Mouse (Mus musculus) liver, embryonic 11.5 days (tissue): ENCODE data around the gene 9130230L23Rik. TPM values are rescaled to one million over a fixed set of nuclear protein-coding genes. Genes with fewer than 3 reads are reported as not detected.

Experiments
- ATAC-seq: fragments of 200-750 bp; cut with Nextera tagmentation; replicated peaks from 2 replicates; pipeline ENCODE4 v1.8.0; 2017; ENCODE audit warnings: moderate number of reproducible peaks, mild to moderate bottlenecking, moderate TSS enrichment, moderate library complexity; ENCODE audit not compliant: low FRiP score
- DNase-seq: peaks from one replicate; pipeline ENCODE4 v3.0.0-alpha.2; 2017; ENCODE audit warnings: low spot score
- H3K27ac ChIP-seq: fragments of 300-500 bp; sonication (generic); 2 replicates; pipeline ENCODE4 v1.5.1; 2014; ENCODE audit warnings: mild to moderate bottlenecking, low read depth, low read length, control low read depth
- H3K27me3 ChIP-seq: fragments of 300-500 bp; sonication (generic); replicated peaks from 2 replicates; pipeline ENCODE4 v1.6.1; 2014; ENCODE audit warnings: low read length, mixed read lengths; ENCODE audit not compliant: control insufficient read depth, insufficient read depth
- H3K36me3 ChIP-seq: fragments of 300-500 bp; sonication (generic); 2 replicates; pipeline ENCODE4 v1.6.1; 2014; ENCODE audit warnings: mild to moderate bottlenecking, low read length, moderate library complexity, mixed read lengths; ENCODE audit not compliant: control insufficient read depth, insufficient read depth
- H3K4me1 ChIP-seq: fragments of 300-500 bp; sonication (generic); replicated peaks from 2 replicates; pipeline ENCODE4 v1.6.1; 2014; ENCODE audit warnings: low read length, mixed read lengths; ENCODE audit not compliant: control insufficient read depth, insufficient read depth
- H3K4me2 ChIP-seq: fragments of 300-500 bp; sonication (generic); 2 replicates; pipeline ENCODE4 v1.6.1; 2014; ENCODE audit warnings: mild to moderate bottlenecking, control low read depth, moderate library complexity
- H3K4me3 ChIP-seq: fragments of 300-500 bp; sonication (generic); 2 replicates; pipeline ENCODE4 v1.5.1; 2014; ENCODE audit warnings: low read depth, low read length, control low read depth
- H3K9ac ChIP-seq: fragments of 300-500 bp; sonication (generic); 2 replicates; pipeline ENCODE4 v1.6.1; 2014; ENCODE audit warnings: low read depth, low read length, control low read depth
- H3K9me3 ChIP-seq: fragments of 300-500 bp; sonication (generic); 2 replicates; pipeline ENCODE4 v1.6.1; 2016; ENCODE audit warnings: low read length, inconsistent platforms, mixed read lengths; ENCODE audit not compliant: control insufficient read depth
- WGBS: fragments of 180-500 bp; shearing (Covaris S2); extraction: QIAGEN DNeasy Blood & Tissue Kit; methylation state at CpG from one replicate; pipeline ENCODE4 v1.1.7; 2014; 5-methylcytosine and 5-hydroxymethylcytosine counted together
- polyA plus RNA-seq: library from polyadenylated mRNA; unstranded; fragments of >200 nt; fragmentation: Nextera tagmentation; extraction: Ambion mirVana; gene quantifications from 2 replicates; pipeline ENCODE4 v1.2.1, GENCODE M21; 2014

9130230L23Rik gene
- polyA plus RNA-seq, 1 experiment from 2014 or later, result not detected

DNA sequence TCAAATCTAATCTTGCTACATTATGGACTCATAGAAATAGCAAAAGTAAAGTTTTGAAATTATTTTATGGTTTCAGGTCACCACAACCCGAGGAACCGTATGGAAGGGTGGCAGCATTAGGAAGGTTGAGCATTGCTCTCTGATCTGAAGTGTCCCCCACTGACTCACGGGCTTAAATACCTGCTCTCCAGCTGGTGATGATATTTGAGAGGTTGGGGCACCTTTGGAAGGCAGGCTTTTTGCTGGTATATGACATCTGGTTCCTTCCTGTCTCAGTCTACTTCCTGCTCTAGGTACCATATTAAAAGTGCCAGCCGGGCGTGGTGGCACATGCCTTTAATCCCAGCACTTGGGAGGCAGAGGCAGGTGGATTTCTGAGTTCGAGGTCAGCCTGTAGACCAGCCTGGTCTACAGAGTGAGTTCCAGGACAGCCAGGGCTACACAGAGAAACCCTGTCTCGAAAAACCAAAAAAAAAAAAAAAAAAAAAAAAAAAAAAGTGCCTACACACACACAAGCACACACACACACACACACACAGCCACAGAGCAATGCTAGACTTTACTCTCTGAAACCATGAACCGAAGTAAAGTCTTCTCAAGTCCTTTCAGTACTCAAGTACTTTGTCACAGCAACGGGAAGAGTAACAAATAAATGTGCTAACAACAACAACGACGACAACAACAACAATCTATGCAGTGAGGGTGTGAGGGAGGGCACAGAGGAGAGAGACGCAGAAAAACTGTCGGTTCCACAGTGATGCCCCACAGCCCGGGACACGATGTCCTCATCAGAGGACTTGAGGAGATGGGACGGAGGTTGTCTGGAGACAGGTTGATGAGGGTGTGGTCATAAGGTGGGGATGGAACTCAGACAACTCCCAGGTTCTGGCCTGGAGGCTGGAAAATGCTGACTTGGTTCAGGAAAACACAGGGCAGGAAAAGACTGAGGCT, 49.7 kb downstream of the 9130230L23Rik start:
- H3K36me3 ChIP-seq, result no peaks in the 10 kb centered on the region
- DNase-seq (no peak), ATAC-seq (no peak)
- H3K4me1 ChIP-seq, result no peaks in the 10 kb centered on the region
- H3K4me3 ChIP-seq, result no peak overlapping the region
- H3K4me2 ChIP-seq, result no peak overlapping the region; the same call in 1 of the 2 replicates
- H3K27ac ChIP-seq, result no peak overlapping the region
- no peaks in the 10 kb centered on the region for H3K9me3 ChIP-seq
- H3K9ac ChIP-seq, result no peak overlapping the region
- H3K27me3 ChIP-seq, result no peaks in the 10 kb centered on the region
- 84% methylated on average over 16 of the region's 16 CpGs for WGBS

DNA sequence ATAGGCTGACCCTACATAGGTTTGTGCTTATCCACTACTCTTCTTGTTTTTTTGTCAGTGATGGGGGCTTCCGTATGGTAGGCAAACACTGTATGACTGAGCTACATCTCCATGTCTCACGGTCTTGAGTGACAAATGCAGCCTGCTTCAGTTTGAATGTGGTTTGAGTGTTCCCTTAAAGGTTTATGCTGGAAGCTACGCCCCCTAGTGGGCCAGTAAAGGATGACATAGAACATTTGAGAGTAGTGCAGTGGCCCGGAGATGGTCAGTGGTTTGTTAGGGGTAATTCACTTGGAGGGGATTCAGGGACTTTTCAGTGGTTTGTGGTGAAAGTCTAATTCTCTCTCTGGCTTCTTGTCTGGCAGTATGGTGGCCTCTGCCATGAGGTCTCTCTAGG, 52.6 kb downstream of the 9130230L23Rik start:
- DNase-seq, result no peak
- 61% methylated on average over 4 of the region's 4 CpGs for WGBS
- no peak for ATAC-seq
- H3K4me1 ChIP-seq, result no peaks in the 10 kb centered on the region
- no peaks in the 10 kb centered on the region for H3K36me3 ChIP-seq
- no peak overlapping the region for H3K4me3 ChIP-seq
- no peaks in the 10 kb centered on the region for H3K9me3 ChIP-seq
- no peak overlapping the region for H3K4me2 ChIP-seq
- H3K9ac ChIP-seq, result no peak overlapping the region
- no peak overlapping the region for H3K27ac ChIP-seq
- H3K27me3 ChIP-seq, result no peaks in the 10 kb centered on the region

DNA sequence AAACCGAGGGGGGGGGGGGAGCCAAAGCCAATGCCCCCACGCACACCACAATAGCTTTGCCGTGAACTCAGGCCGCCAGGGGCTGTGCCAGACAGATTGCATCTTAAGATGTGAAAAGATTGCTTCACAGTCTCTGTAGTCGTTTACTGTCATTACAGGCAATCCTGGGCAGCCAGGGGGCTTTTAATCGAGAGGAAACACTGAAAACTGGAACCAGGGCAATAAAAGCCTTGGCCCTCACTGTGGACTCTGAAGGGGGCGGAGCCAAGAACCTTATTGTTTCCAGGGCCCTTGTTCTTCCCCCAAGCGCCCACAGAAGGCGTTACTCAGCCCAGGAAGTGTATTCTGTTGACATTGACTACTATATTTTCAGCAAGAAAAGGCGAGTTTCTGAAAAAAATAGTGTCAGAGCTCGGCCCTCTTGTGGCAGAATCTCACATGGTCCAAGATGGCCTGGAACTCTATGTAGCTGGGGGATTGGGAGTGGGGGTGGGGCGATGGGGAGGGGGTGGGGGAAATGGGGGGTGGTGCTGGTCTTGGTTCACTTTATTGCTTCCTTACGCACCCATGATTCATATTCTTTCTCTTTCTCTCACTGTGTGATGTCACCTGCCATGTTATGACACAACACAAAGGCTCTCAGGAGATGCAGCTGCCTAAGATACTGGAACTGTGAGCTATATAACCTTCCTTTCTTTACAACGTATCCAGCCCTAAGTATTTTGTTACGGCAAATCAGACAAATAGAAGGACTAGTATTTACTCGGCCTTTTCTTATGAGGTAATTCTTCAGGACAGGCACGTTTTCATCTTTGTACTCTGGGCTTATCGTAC, 53.2 kb downstream of the 9130230L23Rik start:
- H3K9me3 ChIP-seq, result no peaks in the 10 kb centered on the region
- ATAC-seq, result no peak
- WGBS, result 68% methylated on average over 18 of the region's 18 CpGs

DNA sequence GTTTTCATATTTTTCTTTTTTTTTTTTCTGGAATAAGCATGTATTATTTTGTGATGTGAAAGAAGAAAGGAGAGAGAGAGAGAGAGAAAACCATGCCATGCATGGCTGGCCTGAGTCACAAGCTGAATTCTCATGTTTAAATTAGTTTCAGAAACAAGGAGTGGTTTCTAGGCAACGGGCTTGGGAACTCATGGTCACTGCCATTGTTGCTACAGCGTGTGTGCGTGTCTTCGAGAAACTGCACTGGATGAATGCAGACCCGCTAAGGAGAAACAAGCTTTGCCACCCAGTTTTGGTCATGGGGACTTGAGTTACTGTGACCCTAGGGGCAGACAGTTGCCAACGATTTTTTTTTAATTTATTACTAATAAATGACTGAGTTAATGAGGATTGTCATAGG, 53.8 kb downstream of the 9130230L23Rik start:
- H3K27ac ChIP-seq, result no peak overlapping the region
- no peaks in the 10 kb centered on the region for H3K9me3 ChIP-seq
- WGBS, result 80% methylated on average over 6 of the region's 6 CpGs
- DNase-seq, result no peak
- no peaks in the 10 kb centered on the region for H3K27me3 ChIP-seq
- no peak overlapping the region for H3K4me2 ChIP-seq
- H3K4me3 ChIP-seq, result no peak overlapping the region
- ATAC-seq, result no peak
- H3K9ac ChIP-seq, result no peak overlapping the region
- no peaks in the 10 kb centered on the region for H3K36me3 ChIP-seq
- H3K4me1 ChIP-seq, result no peaks in the 10 kb centered on the region

More for the DNA sequence above, 53.2 kb downstream of the 9130230L23Rik start:
- Histone ChIP-seq H3K27me3 (no peaks in the 10 kb centered on the region), H3K4me3 (no peak overlapping the region), H3K4me1 (no peaks in the 10 kb centered on the region), H3K27ac (no peak overlapping the region), H3K9ac (no peak overlapping the region), H3K36me3 (no peaks in the 10 kb centered on the region), H3K4me2 (no peak overlapping the region)
- no peak for DNase-seq

DNA sequence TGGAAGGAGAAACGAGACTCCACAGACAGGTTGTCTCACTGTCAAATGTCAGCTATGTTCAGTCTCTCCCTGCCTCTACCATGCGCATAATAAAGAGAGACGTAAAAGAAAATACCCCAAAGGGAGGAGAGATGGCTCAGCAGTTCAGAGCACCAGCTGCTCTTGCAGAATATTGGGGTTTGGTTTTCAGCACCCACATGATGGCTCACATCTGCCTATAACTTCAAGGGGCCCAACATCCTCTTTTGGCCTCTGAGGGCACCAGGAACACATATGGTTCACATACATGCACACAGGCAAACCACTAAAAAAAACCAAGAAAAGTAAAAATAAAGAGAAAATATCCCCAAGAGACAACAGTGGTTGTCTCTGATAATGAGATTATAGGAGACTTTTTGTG, 54.3 kb downstream of the 9130230L23Rik start:
- ATAC-seq (no peak), DNase-seq (no peak)
- WGBS, result 81% methylated on average over 3 of the region's 3 CpGs
- H3K27me3 ChIP-seq, result no peaks in the 10 kb centered on the region
- no peaks in the 10 kb centered on the region for H3K4me1 ChIP-seq
- no peak overlapping the region for H3K9ac ChIP-seq
- H3K4me2 ChIP-seq, result no peak overlapping the region
- H3K9me3 ChIP-seq, result no peaks in the 10 kb centered on the region
- no peaks in the 10 kb centered on the region for H3K36me3 ChIP-seq
- no peak overlapping the region for H3K27ac ChIP-seq
- H3K4me3 ChIP-seq, result no peak overlapping the region

DNA sequence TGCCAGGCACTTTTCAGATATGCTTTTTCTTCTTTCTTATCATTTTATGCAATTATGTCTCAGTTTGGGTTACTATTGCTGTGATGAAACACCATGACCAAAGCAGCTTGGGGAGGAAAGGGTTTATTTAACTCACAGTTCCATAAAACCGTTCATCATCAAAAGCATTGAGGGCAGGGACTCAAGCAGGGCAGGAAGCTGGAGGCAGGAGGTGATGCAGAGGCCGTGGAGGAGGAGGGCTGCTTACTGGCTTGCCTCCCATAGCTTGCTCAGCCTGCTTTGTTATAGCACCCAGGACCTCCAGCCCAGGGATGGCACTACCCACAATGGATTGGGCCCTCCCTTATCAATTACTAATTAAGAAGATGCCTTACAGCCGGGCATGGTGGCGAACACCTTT, 62.9 kb downstream of the 9130230L23Rik start:
- Histone ChIP-seq H3K4me3 (no peak overlapping the region), H3K9me3 (no peaks in the 10 kb centered on the region; the same call in 1 of the 2 replicates), H3K36me3 (no peaks in the 10 kb centered on the region), H3K27ac (no peak overlapping the region), H3K27me3 (no peaks in the 10 kb centered on the region), H3K4me2 (no peak overlapping the region), H3K4me1 (no peaks in the 10 kb centered on the region), H3K9ac (no peak overlapping the region)
- WGBS, result 57% methylated on average over 4 of the region's 4 CpGs
- DNase-seq, result no peak
- no peak for ATAC-seq

DNA sequence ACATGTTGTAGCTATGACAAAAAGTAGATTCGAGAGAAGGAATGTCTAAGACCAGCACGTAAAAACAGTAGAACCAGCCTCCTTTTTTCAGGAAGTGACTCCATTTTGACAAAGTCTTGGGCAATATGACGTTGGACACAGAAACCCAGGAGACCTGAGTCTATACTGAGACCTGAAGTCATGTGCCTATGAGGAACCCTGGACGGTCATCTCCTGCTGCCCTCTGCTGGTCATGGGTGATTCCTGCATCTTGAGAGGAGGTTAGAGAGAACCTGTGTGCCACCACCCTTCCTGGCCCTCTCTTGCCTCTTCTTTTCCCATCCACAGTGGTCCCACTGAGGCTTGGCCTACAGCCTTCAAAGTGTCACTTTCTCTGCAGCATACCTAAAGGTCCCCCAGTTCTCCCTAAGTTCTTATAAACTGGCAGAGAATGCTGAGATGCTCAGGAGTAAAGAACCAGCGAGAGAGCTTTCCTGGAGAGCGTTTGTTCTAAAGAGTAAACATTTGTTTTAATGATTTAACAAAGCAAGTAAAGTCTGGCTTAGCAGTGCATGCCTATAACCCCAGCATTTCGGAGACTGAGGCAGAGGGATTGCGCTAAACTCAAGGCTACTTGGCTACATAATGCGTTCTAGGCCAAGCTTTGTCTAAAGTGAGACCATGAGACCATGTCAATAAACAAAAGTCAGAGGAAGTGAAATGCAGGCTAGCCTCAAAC, 65.9 kb downstream of the 9130230L23Rik start:
- Histone ChIP-seq H3K9me3 (no peaks in the 10 kb centered on the region), H3K4me3 (no peak overlapping the region), H3K27ac (no peak overlapping the region), H3K36me3 (no peaks in the 10 kb centered on the region), H3K4me1 (no peaks in the 10 kb centered on the region), H3K4me2 (no peak overlapping the region), H3K9ac (no peak overlapping the region), H3K27me3 (no peaks in the 10 kb centered on the region)
- ATAC-seq (peak; percentile 81), DNase-seq (peak; percentile 70)
- WGBS, result 52% methylated on average over 9 of the region's 9 CpGs

DNA sequence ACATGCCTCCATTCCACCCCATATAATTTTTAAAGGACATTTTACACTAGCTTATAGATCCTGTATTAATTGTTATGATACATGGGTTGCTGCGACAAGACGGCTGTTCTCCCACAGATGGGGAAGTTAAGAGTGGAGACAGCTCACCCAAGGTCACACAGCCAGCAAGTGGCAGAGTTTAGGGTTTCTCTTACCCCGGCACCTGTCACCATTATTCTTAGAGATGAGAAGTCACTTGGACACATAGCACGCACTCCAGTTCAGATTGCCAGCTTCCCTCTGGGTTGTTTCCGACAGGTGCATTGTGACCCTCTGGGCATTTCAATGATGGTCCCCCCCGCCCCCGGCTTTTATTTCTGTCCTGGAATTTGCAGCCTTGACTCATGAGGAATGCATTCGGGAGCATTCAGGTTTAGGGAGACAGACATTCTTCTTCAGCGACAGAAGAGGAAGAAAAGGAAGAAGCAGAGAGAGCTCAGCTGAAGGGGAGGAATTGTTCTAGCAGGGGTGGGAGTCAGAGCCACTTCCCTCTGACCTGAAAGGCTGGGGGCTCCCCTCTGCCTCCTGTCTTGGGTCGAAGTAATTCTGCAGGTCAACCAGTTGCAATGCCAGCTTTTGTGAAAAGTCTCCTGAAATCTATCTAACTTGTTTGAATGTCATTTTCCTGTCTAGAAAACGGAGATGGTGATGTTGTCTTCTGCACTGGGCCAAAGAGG, 66.9 kb downstream of the 9130230L23Rik start:
- ATAC-seq, result no peak
- no peaks in the 10 kb centered on the region for H3K9me3 ChIP-seq
- H3K9ac ChIP-seq, result no peak overlapping the region
- no peak overlapping the region for H3K27ac ChIP-seq
- no peak for DNase-seq
- WGBS, result 62% methylated on average over 11 of the region's 11 CpGs
- H3K36me3 ChIP-seq, result no peaks in the 10 kb centered on the region
- no peak overlapping the region for H3K4me2 ChIP-seq
- no peaks in the 10 kb centered on the region for H3K27me3 ChIP-seq
- H3K4me1 ChIP-seq, result no peaks in the 10 kb centered on the region
- H3K4me3 ChIP-seq, result no peak overlapping the region
